Mouse (Mus musculus) pancreas, adult 10 weeks (tissue): ENCODE data around the gene Isx. TPM values are rescaled to one million over a fixed set of nuclear protein-coding genes. Genes with fewer than 3 reads are reported as not detected.

ENCODE experiments used
- polyA plus RNA-seq: library from polyadenylated mRNA; stranded (reverse); fragments of 350-450 nt; fragmentation: Illumina TruSeq; extraction: RNeasy Lipid Tissue Mini Kit (QIAGEN cat#74804); gene quantifications from one replicate; pipeline ENCODE4 v1.2.3, GENCODE M21; 2015; ENCODE audit warnings: low read depth, low replicate concordance; ENCODE audit not compliant: insufficient read depth

Gene Isx
- not detected for polyA plus RNA-seq

DNA sequence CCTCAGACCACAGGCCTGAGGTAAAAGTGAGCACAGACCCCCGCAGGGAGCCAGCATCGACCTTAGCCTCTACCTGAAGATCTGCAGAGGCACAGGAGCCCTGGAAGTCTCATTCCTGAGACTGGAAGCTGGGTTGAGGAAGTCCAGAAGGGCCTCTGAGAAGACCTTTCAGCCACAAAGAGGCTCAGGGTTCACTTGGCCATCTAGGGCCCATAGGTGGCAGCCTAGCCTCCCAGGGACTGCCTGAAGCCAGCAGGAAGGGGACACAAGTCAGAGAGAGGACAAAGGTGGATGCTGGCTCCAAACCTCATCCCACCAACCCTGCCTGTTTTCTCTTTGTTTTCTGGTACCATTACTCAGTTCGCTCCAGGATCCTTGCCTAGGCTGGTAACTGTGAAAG lies at the start of gene Isx:
Gene Isx, plus strand, starts transcription at position 234 of the 400 bp plus-strand sequence.

Other genes starting within 250 kb of the Isx start
- 5.1 TPM for gene Hmgxb4, start 120.2 kb downstream of the Isx start, polyA plus RNA-seq
- gene Tom1, start 160.5 kb downstream of the Isx start, polyA plus RNA-seq = 15.7 TPM
- gene Hmox1, start 220.4 kb downstream of the Isx start, polyA plus RNA-seq = 3.7 TPM
- 1.1 TPM for gene Mcm5, start 236.4 kb downstream of the Isx start, polyA plus RNA-seq